Mouse (Mus musculus): Measurements from ENCODE around the gene Shpk. TPM values are rescaled to one million over a fixed set of nuclear protein-coding genes. Genes with fewer than 3 reads are reported as not detected.
A peak's percentile ranks its signal among the peaks of the same experiment; 100 is the strongest.

The Shpk gene
- polyA plus RNA-seq, 1 experiment = 3.3 TPM

DNA sequence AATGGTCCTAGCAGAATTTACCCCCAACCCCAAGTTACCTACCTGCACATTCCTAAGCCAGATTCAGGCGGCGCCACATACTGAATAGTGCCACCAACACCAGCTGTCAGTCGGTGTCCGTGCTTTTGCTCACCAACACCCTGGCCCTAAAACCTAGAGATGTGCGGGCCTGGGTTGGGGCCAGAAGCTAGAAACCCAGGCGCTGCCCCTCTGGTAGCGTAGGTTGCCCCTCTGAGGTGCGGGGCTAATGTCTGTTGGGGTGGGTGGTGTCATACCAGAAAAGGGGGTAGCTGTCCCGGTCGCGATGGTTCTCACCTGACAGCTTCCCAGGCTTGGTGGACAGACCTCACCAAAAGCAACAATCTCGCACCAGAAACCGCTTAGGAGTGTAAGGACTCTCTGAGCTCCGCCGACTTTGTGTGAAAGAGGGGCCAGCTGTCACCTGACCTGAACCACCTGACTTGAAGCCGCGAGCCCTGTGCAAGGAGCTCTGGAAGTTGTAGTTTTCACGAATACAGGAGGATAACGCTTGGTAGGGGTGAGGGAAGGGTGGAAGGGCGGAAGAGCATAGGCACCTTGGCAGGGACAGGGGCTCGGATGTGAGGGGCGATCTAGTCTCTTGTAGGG is 544 bp upstream of the Shpk start, which contains the start of gene Ctns:
TSS of gene Ctns (minus strand) at position 440 of the 627 bp plus-strand sequence.
- under 1% methylated on average over 22 of the region's 22 CpGs for WGBS
- Histone ChIP-seq H3K27me3 (ENCODE audit: control insufficient read depth, insufficient read depth, low read length) (no peaks in the 10 kb centered on the region), H3K4me3 (ENCODE audit: extremely low read depth, insufficient read depth, insufficient read length) (peak within 1 kb of the TSS; percentile 75), H3K27ac (ENCODE audit: insufficient read depth, low read length) (peak within 1 kb of the TSS; percentile 74), H3K36me3 (ENCODE audit: control insufficient read depth, insufficient read depth, low read length) (0 out of 2 replicates have a peak, but pooled peaks cover 1% of the 10 kb centered on the region), H3K4me1 (ENCODE audit: control insufficient read depth, insufficient read depth, insufficient read length) (peaks cover 3% of the 10 kb centered on the region; the same call in 1 of the 2 replicates)
- TF ChIP-seq POLR2A (IDR thresholded peaks at IDR 0.05; ENCODE audit: low read depth, low read length) (peak; percentile 15; the same call in 1 of the 2 replicates), CTCF (IDR thresholded peaks at IDR 0.05; ENCODE audit: extremely low read depth, insufficient read depth, insufficient read length, insufficient replicate concordance) (no peak)
- DNase-seq (ENCODE audit: low read depth in 1 of 2, low spot score in 2 of 2) = peak; percentile 73 to 80

DNA sequence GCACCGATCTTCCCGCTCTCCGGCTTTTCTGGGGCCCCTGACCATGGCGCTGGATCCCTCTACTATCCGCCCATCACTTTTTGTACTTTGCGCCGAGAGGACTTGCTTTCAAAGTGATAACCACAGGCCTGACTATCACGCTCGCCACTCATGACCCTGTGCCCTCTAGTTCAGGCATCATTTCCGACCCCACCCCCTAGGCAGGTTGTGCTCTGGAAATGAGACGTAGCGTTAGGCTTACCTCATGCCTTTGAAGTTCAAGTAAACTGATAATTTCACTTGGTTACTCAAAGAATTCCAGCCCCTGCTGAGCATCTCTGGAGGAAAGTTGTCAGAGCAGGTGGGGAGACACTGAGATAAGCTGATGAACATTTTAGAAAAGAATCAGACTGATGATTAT is 619 bp downstream of the Shpk start:
- no peaks in the 10 kb centered on the region for H3K27me3 ChIP-seq (ENCODE audit: control insufficient read depth, insufficient read depth, low read length)
- H3K27ac ChIP-seq (ENCODE audit: insufficient read depth, low read length) = peak overlapping the region; percentile 26; the same call in 1 of the 2 replicates
- peak; percentile 16 to 26 for DNase-seq (ENCODE audit: low read depth in 1 of 2, low spot score in 2 of 2)
- TF ChIP-seq POLR2A (IDR thresholded peaks at IDR 0.05; ENCODE audit: low read depth, low read length) (no peak), CTCF (IDR thresholded peaks at IDR 0.05; ENCODE audit: extremely low read depth, insufficient read depth, insufficient read length, insufficient replicate concordance) (no peak)
- peaks cover 3% of the 10 kb centered on the region; the same call in 1 of the 2 replicates for H3K4me1 ChIP-seq (ENCODE audit: control insufficient read depth, insufficient read depth, insufficient read length)
- 0 out of 2 replicates have a peak, but pooled peaks cover 1% of the 10 kb centered on the region for H3K36me3 ChIP-seq (ENCODE audit: control insufficient read depth, insufficient read depth, low read length)
- WGBS = 3% methylated on average over 12 of the region's 12 CpGs
- H3K4me3 ChIP-seq (ENCODE audit: extremely low read depth, insufficient read depth, insufficient read length) = peak overlapping the region; percentile 75

DNA sequence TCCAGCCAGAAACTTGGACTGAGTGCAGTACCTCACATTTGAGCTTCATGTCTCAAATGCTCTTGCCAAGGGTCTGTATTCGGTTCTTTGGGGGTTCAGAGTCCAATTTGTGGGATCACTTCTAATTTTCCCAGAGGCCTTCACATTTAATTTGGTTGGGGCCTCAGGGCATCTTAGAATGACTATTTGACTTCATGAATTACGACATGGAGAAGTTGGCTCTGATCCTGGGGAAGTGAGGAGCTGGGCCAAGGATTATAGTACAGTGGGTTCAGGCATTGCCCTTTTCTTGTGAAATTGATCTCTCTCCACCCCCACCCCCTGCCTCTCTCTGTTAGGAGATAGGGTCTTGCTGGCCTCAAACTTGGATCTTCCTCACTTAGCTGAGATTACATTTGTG is 1.8 kb downstream of the Shpk start:
- H3K27ac ChIP-seq (ENCODE audit: insufficient read depth, low read length) = no peak overlapping the region
- H3K27me3 ChIP-seq (ENCODE audit: control insufficient read depth, insufficient read depth, low read length) = no peaks in the 10 kb centered on the region
- H3K4me1 ChIP-seq (ENCODE audit: control insufficient read depth, insufficient read depth, insufficient read length) = peaks cover 3% of the 10 kb centered on the region; the same call in 1 of the 2 replicates
- no peak for DNase-seq (ENCODE audit: low read depth in 1 of 2, low spot score in 2 of 2)
- no peaks in the 10 kb centered on the region for H3K36me3 ChIP-seq (ENCODE audit: control insufficient read depth, insufficient read depth, low read length)
- WGBS = 91% methylated on average over 2 of the region's 2 CpGs
- TF ChIP-seq POLR2A (IDR thresholded peaks at IDR 0.05; ENCODE audit: low read depth, low read length) = no peak
- no peak for TF ChIP-seq CTCF (IDR thresholded peaks at IDR 0.05; ENCODE audit: extremely low read depth, insufficient read depth, insufficient read length, insufficient replicate concordance)
- no peak overlapping the region for H3K4me3 ChIP-seq (ENCODE audit: extremely low read depth, insufficient read depth, insufficient read length)

DNA sequence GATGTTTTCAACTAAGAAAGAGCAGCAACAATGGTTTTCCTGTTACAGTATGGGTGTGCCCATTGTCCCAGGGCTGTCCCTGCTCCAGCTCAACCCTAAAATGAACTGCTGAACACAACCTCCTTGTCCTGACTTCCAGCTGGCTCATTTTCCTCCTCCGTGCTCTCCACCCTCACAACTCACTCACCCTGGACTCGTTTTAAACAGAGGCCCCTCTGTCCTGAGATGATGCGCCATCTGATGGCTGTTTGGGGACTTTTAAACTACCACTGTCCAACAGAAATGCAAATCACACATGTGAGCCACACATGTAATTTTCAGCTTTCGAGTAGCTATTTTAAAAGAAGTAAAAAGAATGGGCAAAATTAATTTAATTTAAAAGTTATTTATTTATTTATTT is 2.3 kb downstream of the Shpk start:
- peaks cover 3% of the 10 kb centered on the region; the same call in 1 of the 2 replicates for H3K4me1 ChIP-seq (ENCODE audit: control insufficient read depth, insufficient read depth, insufficient read length)
- TF ChIP-seq POLR2A (IDR thresholded peaks at IDR 0.05; ENCODE audit: low read depth, low read length) = no peak
- TF ChIP-seq CTCF (IDR thresholded peaks at IDR 0.05; ENCODE audit: extremely low read depth, insufficient read depth, insufficient read length, insufficient replicate concordance) = no peak

DNA sequence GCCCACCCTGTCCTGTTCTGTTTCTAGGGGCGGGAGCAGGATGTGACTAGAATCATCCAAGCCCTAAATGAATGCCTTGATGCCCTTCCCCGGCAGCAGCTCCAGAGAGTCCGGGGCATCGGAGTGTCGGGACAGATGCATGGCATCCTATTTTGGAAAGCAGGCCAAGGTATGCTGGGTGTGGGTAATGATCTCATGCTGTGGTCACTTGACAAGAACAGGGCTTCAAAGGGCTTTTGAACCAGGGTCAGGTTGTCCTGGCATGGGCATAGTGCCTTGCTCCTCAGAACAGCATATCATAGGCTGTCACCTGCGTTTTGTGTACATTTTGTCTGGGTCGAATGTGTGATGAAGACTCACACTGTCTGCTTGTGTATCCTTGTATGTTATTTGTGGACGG is 4.6 kb downstream of the Shpk start:
- H3K4me3 ChIP-seq (ENCODE audit: extremely low read depth, insufficient read depth, insufficient read length) = no peak overlapping the region
- H3K36me3 ChIP-seq (ENCODE audit: control insufficient read depth, insufficient read depth, low read length) = no peaks in the 10 kb centered on the region
- DNase-seq (ENCODE audit: low read depth in 1 of 2, low spot score in 2 of 2) = no peak
- H3K27ac ChIP-seq (ENCODE audit: insufficient read depth, low read length) = no peak overlapping the region
- no peaks in the 10 kb centered on the region for H3K4me1 ChIP-seq (ENCODE audit: control insufficient read depth, insufficient read depth, insufficient read length)
- no peaks in the 10 kb centered on the region for H3K27me3 ChIP-seq (ENCODE audit: control insufficient read depth, insufficient read depth, low read length)
- 93% methylated on average over 8 of the region's 8 CpGs for WGBS
- TF ChIP-seq CTCF (IDR thresholded peaks at IDR 0.05; ENCODE audit: extremely low read depth, insufficient read depth, insufficient read length, insufficient replicate concordance) (no peak), POLR2A (IDR thresholded peaks at IDR 0.05; ENCODE audit: low read depth, low read length) (no peak)

More for the DNA sequence above, 2.3 kb downstream of the Shpk start:
- DNase-seq (ENCODE audit: low read depth in 1 of 2, low spot score in 2 of 2) = no peak
- H3K36me3 ChIP-seq (ENCODE audit: control insufficient read depth, insufficient read depth, low read length) = no peaks in the 10 kb centered on the region
- no peaks in the 10 kb centered on the region for H3K27me3 ChIP-seq (ENCODE audit: control insufficient read depth, insufficient read depth, low read length)
- no peak overlapping the region for H3K27ac ChIP-seq (ENCODE audit: insufficient read depth, low read length)
- H3K4me3 ChIP-seq (ENCODE audit: extremely low read depth, insufficient read depth, insufficient read length) = no peak overlapping the region
- 63% methylated on average over 4 of the region's 4 CpGs for WGBS

DNA sequence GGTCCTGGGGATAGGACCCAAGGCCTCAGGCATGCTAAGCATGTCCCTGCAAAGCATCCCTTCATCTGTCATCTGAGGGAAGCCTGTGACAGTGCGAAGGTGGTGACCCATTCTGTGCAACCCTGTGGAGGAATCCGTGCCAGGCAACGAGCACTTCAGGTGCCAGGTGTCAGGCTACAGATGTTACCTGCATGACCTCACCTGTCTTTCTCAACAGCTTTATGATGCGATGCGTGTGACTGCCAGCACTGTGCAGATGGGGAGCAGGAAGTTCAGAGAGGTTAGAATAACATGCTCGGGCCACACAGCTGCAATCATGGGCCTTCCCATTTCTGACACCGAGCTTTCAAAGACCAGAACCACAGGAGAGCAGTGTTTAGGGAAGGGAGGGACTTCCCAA is 5.9 kb downstream of the Shpk start:
- Histone ChIP-seq H3K27ac (ENCODE audit: insufficient read depth, low read length) (no peak overlapping the region), H3K4me1 (ENCODE audit: control insufficient read depth, insufficient read depth, insufficient read length) (no peaks in the 10 kb centered on the region), H3K27me3 (ENCODE audit: control insufficient read depth, insufficient read depth, low read length) (no peaks in the 10 kb centered on the region), H3K4me3 (ENCODE audit: extremely low read depth, insufficient read depth, insufficient read length) (no peak overlapping the region), H3K36me3 (ENCODE audit: control insufficient read depth, insufficient read depth, low read length) (no peaks in the 10 kb centered on the region)
- 83% methylated on average over 7 of the region's 7 CpGs for WGBS
- TF ChIP-seq POLR2A (IDR thresholded peaks at IDR 0.05; ENCODE audit: low read depth, low read length) (no peak), CTCF (IDR thresholded peaks at IDR 0.05; ENCODE audit: extremely low read depth, insufficient read depth, insufficient read length, insufficient replicate concordance) (no peak)
- DNase-seq (ENCODE audit: low read depth in 1 of 2, low spot score in 2 of 2) = no peak

DNA sequence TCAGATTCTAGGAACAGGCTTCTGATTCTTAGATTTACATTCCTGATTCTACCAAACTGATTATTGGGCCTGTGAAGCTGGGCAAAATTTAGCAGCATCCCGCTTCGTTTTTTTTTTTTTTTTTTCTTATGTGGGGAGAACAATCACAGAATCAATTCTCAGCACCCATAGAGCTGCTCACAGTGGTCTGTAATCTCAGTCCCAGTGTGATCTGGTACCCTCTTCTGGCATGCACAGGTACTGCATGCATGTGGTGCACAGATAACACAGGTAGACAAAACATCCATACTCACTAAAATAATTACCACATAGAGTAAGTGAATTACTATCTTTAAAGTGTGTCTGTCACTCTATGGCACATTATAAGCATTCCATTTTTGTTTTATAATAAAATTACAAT is 8.4 kb downstream of the Shpk start:
- TF ChIP-seq POLR2A (IDR thresholded peaks at IDR 0.05; ENCODE audit: low read depth, low read length) (no peak), CTCF (IDR thresholded peaks at IDR 0.05; ENCODE audit: extremely low read depth, insufficient read depth, insufficient read length, insufficient replicate concordance) (no peak)
- no peak overlapping the region for H3K4me3 ChIP-seq (ENCODE audit: extremely low read depth, insufficient read depth, insufficient read length)
- no peaks in the 10 kb centered on the region for H3K27me3 ChIP-seq (ENCODE audit: control insufficient read depth, insufficient read depth, low read length)
- WGBS = 89% methylated on average over 2 of the region's 2 CpGs
- DNase-seq (ENCODE audit: low read depth in 1 of 2, low spot score in 2 of 2) = no peak
- H3K4me1 ChIP-seq (ENCODE audit: control insufficient read depth, insufficient read depth, insufficient read length) = no peaks in the 10 kb centered on the region
- no peak overlapping the region for H3K27ac ChIP-seq (ENCODE audit: insufficient read depth, low read length)
- H3K36me3 ChIP-seq (ENCODE audit: control insufficient read depth, insufficient read depth, low read length) = no peaks in the 10 kb centered on the region
